Mouse (Mus musculus): ENCODE measurements around the gene Tuba3a. TPM values are rescaled to one million over a fixed set of nuclear protein-coding genes. Genes with fewer than 3 reads are reported as not detected.
A peak's percentile ranks its signal among the peaks of the same experiment; 100 is the strongest.

Gene Tuba3a
- polyA plus RNA-seq, 1 experiment = not detected

GRCm38 (mm10) chr6:125236341-125236740, 49.5 kb downstream of the Tuba3a start:
- H3K27ac ChIP-seq (ENCODE audit: insufficient read depth, low read depth, low read length) = no peak overlapping the region
- H3K4me3 ChIP-seq (ENCODE audit: insufficient read depth, low read length) = no peak overlapping the region
- H3K4me1 ChIP-seq (ENCODE audit: control insufficient read depth, insufficient read depth, low read length) = peaks cover 23% of the 10 kb centered on the region
- TF ChIP-seq CTCF (IDR thresholded peaks at IDR 0.05; ENCODE audit: low read depth, low read length) (no peak), POLR2A (IDR thresholded peaks at IDR 0.05; ENCODE audit: borderline replicate concordance, low read depth, low read length) (no peak)

- no peak overlapping the region for H3K4me3 ChIP-seq (ENCODE audit: insufficient read depth, low read length)
- TF ChIP-seq CTCF (IDR thresholded peaks at IDR 0.05; ENCODE audit: low read depth, low read length) (no peak), POLR2A (IDR thresholded peaks at IDR 0.05; ENCODE audit: borderline replicate concordance, low read depth, low read length) (no peak)
- no peak overlapping the region for H3K27ac ChIP-seq (ENCODE audit: insufficient read depth, low read depth, low read length)
- H3K4me1 ChIP-seq (ENCODE audit: control insufficient read depth, insufficient read depth, low read length) = peaks cover 23% of the 10 kb centered on the region
These were observed 51.4 kb downstream of the Tuba3a start for GRCm38 (mm10) chr6:125234520-125234828.

- TF ChIP-seq POLR2A (IDR thresholded peaks at IDR 0.05; ENCODE audit: borderline replicate concordance, low read depth, low read length) (no peak), CTCF (IDR thresholded peaks at IDR 0.05; ENCODE audit: low read depth, low read length) (no peak)
- Histone ChIP-seq H3K27ac (ENCODE audit: insufficient read depth, low read depth, low read length) (no peak overlapping the region), H3K4me1 (ENCODE audit: control insufficient read depth, insufficient read depth, low read length) (peaks cover 22% of the 10 kb centered on the region), H3K4me3 (ENCODE audit: insufficient read depth, low read length) (no peak overlapping the region)
These were observed 51.9 kb downstream of the Tuba3a start for GRCm38 (mm10) chr6:125233816-125234519.

- peaks cover 14% of the 10 kb centered on the region for H3K4me1 ChIP-seq (ENCODE audit: control insufficient read depth, insufficient read depth, low read length)
- H3K4me3 ChIP-seq (ENCODE audit: insufficient read depth, low read length) = no peak overlapping the region
- H3K27ac ChIP-seq (ENCODE audit: insufficient read depth, low read depth, low read length) = no peak overlapping the region
- TF ChIP-seq CTCF (IDR thresholded peaks at IDR 0.05; ENCODE audit: low read depth, low read length) (no peak), POLR2A (IDR thresholded peaks at IDR 0.05; ENCODE audit: borderline replicate concordance, low read depth, low read length) (no peak)
These were observed 53.3 kb downstream of the Tuba3a start for GRCm38 (mm10) chr6:125232516-125232915.

- H3K27ac ChIP-seq (ENCODE audit: insufficient read depth, low read depth, low read length) = peak overlapping the region; percentile 71
- TF ChIP-seq POLR2A (IDR thresholded peaks at IDR 0.05; ENCODE audit: borderline replicate concordance, low read depth, low read length) = no peak
- TF ChIP-seq CTCF (IDR thresholded peaks at IDR 0.05; ENCODE audit: low read depth, low read length) = no peak
- H3K4me1 ChIP-seq (ENCODE audit: control insufficient read depth, insufficient read depth, low read length) = peaks cover 10% of the 10 kb centered on the region
- peak overlapping the region; percentile 75 for H3K4me3 ChIP-seq (ENCODE audit: insufficient read depth, low read length)
These were observed 53.8 kb downstream of the Tuba3a start for GRCm38 (mm10) chr6:125232045-125232437.

- Histone ChIP-seq H3K27ac (ENCODE audit: insufficient read depth, low read depth, low read length) (peak within 1 kb of the TSS; percentile 71), H3K4me1 (ENCODE audit: control insufficient read depth, insufficient read depth, low read length) (peaks cover 10% of the 10 kb centered on the region), H3K4me3 (ENCODE audit: insufficient read depth, low read length) (peak within 1 kb of the TSS; percentile 75)
- no peak for TF ChIP-seq CTCF (IDR thresholded peaks at IDR 0.05; ENCODE audit: low read depth, low read length)
- no peak for TF ChIP-seq POLR2A (IDR thresholded peaks at IDR 0.05; ENCODE audit: borderline replicate concordance, low read depth, low read length)
These were observed 54.5 kb downstream of the Tuba3a start, which contains the start of gene Tapbpl for GRCm38 (mm10) chr6:125231117-125232044. TSS of gene Tapbpl (minus strand) at chr6:125231860.

GRCm38 (mm10) chr6:125230571-125230970, 55.3 kb downstream of the Tuba3a start:
- Histone ChIP-seq H3K27ac (ENCODE audit: insufficient read depth, low read depth, low read length) (no peak overlapping the region), H3K4me1 (ENCODE audit: control insufficient read depth, insufficient read depth, low read length) (peaks cover 10% of the 10 kb centered on the region), H3K4me3 (ENCODE audit: insufficient read depth, low read length) (no peak overlapping the region)
- TF ChIP-seq POLR2A (IDR thresholded peaks at IDR 0.05; ENCODE audit: borderline replicate concordance, low read depth, low read length) (no peak), CTCF (IDR thresholded peaks at IDR 0.05; ENCODE audit: low read depth, low read length) (no peak)

Other genes starting within 250 kb of the Tuba3a start
- 110 and 113 TPM in 2 replicates for gene Ing4, start 246.3 kb downstream of the Tuba3a start, polyA plus RNA-seq (2012; ENCODE audit: insufficient read depth, insufficient read length, missing spikeins)
- gene Acrbp, start 236.4 kb downstream of the Tuba3a start, polyA plus RNA-seq (2012; ENCODE audit: insufficient read depth, insufficient read length, missing spikeins) = 28.7 and 29.3 TPM in 2 replicates
- 33.2 and 43.3 TPM in 2 replicates for gene Lpar5, start 218.1 kb downstream of the Tuba3a start, polyA plus RNA-seq (2012; ENCODE audit: insufficient read depth, insufficient read length, missing spikeins)
- 122 and 144 TPM in 2 replicates for gene Chd4, start 190.1 kb downstream of the Tuba3a start, polyA plus RNA-seq (2012; ENCODE audit: insufficient read depth, insufficient read length, missing spikeins)
- 10.7 and 11.4 TPM in 2 replicates for gene Nop2, start 154.1 kb downstream of the Tuba3a start, polyA plus RNA-seq (2012; ENCODE audit: insufficient read depth, insufficient read length, missing spikeins)
- 51.8 and 57.0 TPM in 2 replicates for gene Iffo1, start 140.8 kb downstream of the Tuba3a start, polyA plus RNA-seq (2012; ENCODE audit: insufficient read depth, insufficient read length, missing spikeins)
- 229 and 264 TPM in 2 replicates for gene Gapdh, start 119.6 kb downstream of the Tuba3a start, polyA plus RNA-seq (2012; ENCODE audit: insufficient read depth, insufficient read length, missing spikeins)
- 83.1 and 85.5 TPM in 2 replicates for gene Ncapd2, start 94.3 kb downstream of the Tuba3a start, polyA plus RNA-seq (2012; ENCODE audit: insufficient read depth, insufficient read length, missing spikeins)
- gene Mrpl51, start 94.2 kb downstream of the Tuba3a start, polyA plus RNA-seq (2012; ENCODE audit: insufficient read depth, insufficient read length, missing spikeins) = 68.6 and 82.0 TPM in 2 replicates
- gene Vamp1, start 70.5 kb downstream of the Tuba3a start, polyA plus RNA-seq (2012; ENCODE audit: insufficient read depth, insufficient read length, missing spikeins) = 15.0 and 15.1 TPM in 2 replicates
- gene Tapbpl, start 54.2 kb downstream of the Tuba3a start, polyA plus RNA-seq (2012; ENCODE audit: insufficient read depth, insufficient read length, missing spikeins) = 14.5 and 16.2 TPM in 2 replicates
- not detected in 2 replicates for gene Cd27, start 49.0 kb downstream of the Tuba3a start, polyA plus RNA-seq (2012; ENCODE audit: insufficient read depth, insufficient read length, missing spikeins)
- 55.6 and 60.0 TPM in 2 replicates for gene Ltbr, start 27.8 kb upstream of the Tuba3a start, polyA plus RNA-seq (2012; ENCODE audit: insufficient read depth, insufficient read length, missing spikeins)
- gene Scnn1a, start 34.6 kb upstream of the Tuba3a start, polyA plus RNA-seq (2012; ENCODE audit: insufficient read depth, insufficient read length, missing spikeins) = 0.88 and 1.1 TPM in 2 replicates
- 145 and 152 TPM in 2 replicates for gene Tnfrsf1a, start 63.3 kb upstream of the Tuba3a start, polyA plus RNA-seq (2012; ENCODE audit: insufficient read depth, insufficient read length, missing spikeins)
- gene Plekhg6, start 94.8 kb upstream of the Tuba3a start, polyA plus RNA-seq (2012; ENCODE audit: insufficient read depth, insufficient read length, missing spikeins) = not detected in 2 replicates
- gene Cd9, start 208.7 kb upstream of the Tuba3a start, polyA plus RNA-seq (2012; ENCODE audit: insufficient read depth, insufficient read length, missing spikeins) = 321 and 343 TPM in 2 replicates

Measured in bone marrow macrophage, adult 2 months (primary cell).